Mouse (Mus musculus) heart, adult 2 months (tissue): Measurements from ENCODE around the gene Ccdc110.

Experiments used
- CTCF ChIP-seq: fragments of 200-600 bp; IDR thresholded peaks from 2 replicates; pipeline ENCODE4 v1.8.1; 2022; ENCODE audit warnings: antibody characterized with exemption, mild to moderate bottlenecking, moderate library complexity
- EP300 ChIP-seq: fragments of 200-500 bp; IDR thresholded peaks from 2 replicates; pipeline ENCODE4 v1.6.1; 2011; ENCODE audit warnings: low read depth, low read length, control low read depth; ENCODE audit not compliant: insufficient read depth
- POLR2A ChIP-seq: fragments of 200-500 bp; IDR thresholded peaks from 2 replicates; pipeline ENCODE4 v1.6.1; 2011; ENCODE audit warnings: mild to moderate bottlenecking, low read depth, low read length, control low read depth; ENCODE audit not compliant: insufficient read depth

- TF ChIP-seq EP300 (no peak), POLR2A (no peak), CTCF (no peak)
Observed at GRCm38 (mm10) chr8:45903659-45904058, 30.8 kb upstream of the Ccdc110 start.
